Mouse (Mus musculus) monocyte, adult 2 months (primary cell): ENCODE measurements around the gene Fam227a.

ENCODE experiments used
- DNase-seq, 2 experiments: peaks; one replicate each; pipeline ENCODE4 v3.0.0; 2022; ENCODE audit warnings: low spot score in 2 of 2, low read depth in 1 of 2

Fam227a gene

DNA sequence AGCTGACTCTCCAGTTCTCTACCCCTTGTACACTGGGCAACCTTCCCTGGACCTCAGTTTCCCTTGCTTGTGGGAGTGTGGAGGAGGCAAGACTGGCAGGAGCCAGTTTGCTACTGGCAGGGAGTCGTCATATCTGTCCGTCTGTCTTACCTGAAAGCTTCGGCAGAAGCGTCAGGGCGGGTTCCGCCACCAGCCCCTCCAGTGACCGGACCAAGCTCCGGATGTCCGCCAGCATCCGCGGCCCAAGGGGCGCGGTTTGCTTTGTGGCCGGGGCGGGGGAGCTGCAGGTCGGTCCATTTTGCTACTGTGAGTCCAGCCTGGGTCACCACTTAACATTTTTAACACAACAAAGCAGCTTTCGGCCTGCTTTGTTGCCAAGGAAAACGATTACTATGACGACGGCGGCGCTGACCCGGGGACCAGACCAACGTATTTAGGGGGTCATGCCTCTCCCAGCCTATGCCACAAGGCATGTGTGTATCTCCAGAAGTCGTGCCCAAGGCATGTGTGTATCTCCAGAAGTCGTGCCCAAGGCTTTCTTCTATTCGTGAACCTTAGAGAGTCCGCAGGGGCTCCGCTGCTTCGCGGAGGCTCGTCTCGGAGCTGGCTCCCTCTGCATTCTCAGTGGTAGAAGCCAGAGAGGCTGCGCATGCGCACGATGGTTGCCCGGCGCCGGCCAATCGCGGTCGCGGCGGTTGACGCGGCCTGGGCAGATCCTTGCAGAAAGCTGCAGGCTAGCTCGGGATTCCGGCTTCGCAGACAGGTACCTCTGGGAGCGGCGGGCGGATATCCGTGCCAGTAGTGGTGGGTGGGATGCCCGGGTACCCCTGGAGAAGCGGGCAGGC lies at the start of gene Fam227a, which contains the start of gene Cby1:
Gene Fam227a (minus strand): TSS at position 426 of the 845 bp plus-strand sequence.
Gene Cby1 (plus strand): TSS at position 669 of the 845 bp plus-strand sequence.
- peak; percentile 73 to 88 for DNase-seq

DNA sequence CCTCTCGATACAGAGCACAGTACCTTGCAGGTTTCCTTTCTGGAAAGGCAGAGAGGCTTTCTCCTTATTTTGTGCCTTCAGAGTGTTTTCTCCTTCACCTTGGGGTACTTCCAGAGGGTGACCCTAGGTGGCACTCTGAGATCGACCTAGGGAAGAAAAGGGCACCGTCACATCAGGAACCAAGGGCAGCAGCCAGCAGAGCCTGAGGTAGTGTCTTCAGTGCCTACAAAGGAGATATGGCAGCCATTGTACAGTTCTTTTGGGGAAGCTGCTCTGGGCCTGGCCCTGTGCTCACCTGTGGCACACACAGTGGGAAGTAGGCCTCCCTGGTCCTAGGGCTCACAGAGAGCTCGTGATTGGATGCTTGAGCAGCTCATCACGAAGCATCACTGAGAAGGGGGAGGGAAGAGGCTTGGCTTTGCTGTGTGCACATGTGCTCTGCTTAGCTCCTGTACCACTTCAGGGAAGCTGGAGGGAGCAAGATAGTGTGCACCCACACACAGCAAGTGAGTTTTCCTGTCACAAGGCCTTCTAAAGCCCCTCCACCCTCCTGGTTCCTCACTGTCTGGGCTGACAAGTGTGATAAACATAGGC lies 49.6 kb upstream of the Fam227a start:
- DNase-seq, result no peak

DNA sequence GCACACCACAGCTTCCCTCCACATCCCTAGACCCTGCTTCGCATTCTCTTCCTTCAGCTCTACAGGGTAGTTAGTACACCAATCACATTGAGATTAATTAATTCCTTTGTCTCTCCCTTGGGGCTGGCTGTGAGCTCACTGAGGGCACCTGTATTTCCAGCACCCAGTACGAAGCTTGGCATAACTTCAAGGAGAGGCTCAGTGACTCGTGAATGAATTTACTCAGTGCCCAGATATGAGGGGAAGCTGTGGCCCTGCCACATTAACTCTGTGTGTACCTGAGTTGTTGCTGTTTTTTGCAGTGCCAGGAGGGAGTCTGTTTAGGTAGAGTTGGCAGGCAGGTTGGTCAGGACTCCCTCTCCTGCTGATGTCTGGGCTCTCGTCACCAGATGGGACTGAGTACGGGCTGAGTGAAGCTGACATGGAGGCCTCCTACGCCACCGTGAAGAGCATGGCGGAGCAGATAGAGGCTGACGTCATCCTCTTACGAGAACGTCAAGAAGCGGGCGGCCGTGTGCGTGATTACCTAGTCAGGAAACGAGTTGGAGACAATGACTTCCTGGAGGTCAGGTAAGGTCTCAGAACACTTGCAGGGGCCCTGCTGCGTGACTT lies 48.0 kb upstream of the Fam227a start:
- DNase-seq, result no peak

DNA sequence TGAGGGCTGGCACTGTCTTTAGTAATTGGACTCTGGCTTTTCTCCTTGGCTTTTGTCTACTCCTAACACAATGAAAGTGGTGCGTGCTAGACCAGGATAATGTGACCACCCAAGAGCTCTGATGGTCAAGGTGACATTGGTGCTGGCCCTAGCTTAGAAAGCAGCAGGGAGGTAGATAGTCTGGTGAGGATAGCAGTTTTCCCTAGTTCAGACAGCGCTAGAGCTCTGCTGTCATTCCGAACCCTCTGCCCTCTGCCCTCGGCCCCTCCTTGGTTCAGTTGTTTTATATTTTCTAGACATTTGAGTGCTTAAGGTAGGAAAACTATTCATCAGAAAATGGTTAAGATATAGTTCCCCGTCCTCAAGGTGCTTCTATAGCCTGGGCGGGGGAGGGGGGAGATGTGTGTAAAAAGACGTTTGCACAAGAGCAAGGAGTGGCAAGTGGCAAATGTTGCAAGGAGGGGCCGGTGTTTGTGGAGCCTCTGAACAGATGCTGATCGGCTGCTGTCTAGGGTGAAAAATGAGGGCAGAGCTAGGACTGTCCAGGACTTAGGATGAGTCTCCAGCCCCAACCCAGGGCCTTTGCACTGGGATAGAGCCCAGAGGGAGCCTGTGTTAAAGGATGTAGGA lies 38.9 kb upstream of the Fam227a start:
- no peak for DNase-seq

DNA sequence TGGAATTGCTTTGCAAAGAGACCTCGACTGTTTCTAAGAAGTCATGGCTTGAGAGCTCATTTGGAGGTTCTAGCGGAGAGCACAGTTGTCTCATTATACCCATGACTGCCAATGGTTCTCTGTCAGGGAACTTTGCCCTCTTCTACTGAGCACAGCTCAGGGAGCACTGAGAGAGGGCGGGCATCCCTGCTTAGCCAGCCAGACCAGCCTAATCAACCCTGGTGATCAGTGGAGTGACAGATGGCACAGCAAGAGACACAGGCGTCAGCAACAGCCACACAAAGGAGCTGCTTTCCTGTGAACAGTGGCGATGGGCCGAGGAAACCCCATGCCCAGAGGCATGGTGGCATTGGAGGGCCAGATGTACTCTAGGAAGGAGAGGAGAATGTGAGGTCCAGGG lies 38.3 kb upstream of the Fam227a start:
- no peak for DNase-seq

DNA sequence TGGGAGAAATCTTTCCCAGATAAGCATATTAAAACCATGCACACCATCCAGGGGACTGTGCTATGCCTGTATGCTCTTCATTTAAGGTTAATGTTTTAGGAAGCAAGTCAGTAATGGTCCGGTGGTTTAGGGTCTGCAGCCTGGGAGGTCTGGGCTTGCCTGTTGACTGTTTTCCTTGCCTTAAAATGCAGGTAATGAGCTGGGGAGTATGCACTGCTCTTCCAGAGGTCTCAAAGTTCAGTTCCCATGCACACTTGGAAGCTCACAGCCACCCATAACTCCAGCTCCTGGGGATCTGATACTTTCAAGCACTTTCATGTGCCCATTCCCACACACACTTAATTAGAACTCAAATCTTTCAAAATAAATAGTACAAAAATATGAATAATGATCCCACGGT lies 37.8 kb upstream of the Fam227a start:
- no peak for DNase-seq

DNA sequence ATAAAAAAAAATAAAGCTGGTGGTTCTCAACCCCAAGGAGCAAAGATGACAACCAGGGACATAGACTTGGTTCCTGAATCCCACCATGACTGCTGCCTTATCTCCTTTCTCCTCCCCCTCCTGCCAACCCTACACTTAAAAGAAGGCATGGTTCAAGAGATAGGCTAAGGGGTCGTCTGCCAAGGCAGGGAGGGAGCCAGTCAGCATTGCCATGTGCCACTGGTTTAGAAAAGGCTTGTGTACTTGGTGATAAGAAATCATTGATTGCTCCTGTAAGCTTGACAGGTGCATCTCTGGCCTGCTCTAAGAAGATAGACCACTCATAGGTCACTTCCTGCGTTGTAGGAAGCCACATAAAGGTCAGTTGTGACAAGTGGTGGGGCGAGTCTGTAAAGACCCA lies 36.8 kb upstream of the Fam227a start:
- no peak for DNase-seq

DNA sequence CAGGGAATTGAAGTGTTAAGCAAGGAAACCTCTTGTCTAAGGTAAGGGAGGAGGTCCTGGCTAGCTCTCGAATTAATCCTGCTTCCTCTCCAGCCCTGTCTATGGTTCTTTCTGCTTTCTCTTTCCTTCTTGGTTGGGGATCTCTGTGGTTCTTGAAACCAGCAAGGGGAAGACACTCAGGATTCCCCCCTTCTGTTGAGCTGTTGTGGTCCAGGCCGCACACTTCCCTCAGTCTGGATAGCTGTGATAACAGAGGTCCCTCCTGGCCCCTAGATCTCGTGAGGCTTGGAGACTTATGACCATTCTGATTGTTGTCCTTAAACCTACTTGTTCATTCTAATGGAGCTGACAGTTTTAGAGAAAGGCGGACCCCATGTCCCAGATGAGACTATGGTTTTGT lies 35.8 kb upstream of the Fam227a start:
- DNase-seq, result no peak

DNA sequence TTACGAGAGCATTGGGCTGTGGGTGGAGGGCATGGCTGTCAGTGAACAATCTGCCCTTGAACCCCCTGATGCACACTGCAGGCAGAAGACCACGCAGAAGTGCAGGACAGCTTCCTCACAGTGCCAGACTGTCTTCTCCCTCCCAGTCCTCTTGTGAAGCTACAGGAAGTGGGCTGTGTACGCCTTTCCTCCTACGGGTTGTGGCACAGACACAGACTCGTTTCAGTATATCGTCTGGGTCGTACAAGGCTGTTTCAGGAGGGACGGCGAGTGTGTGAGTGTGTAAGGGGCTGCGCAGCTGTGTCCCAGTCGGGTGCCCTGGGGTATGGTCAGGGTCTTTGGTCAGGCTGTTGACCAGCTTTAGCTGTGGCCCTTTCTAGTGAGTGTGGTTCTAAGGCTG lies 35.0 kb upstream of the Fam227a start:
- no peak for DNase-seq

DNA sequence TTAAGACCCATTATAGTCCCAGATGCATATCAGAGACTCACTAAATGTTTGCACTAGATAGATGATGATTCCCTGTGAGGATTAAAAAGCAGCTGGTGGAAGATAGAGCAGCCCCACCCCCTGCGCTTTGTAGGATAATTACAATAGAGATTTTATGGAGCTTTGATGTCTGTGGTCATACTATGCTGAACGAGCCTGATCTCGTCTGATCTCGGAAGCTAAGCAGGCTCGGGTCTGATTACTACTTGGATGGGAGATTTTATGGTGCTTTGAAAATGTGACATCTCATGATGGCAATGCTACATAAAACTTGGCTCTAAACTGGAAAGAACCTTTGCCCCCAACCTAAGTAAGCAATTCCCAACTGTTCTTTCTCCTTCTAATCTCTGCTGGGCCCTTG lies 33.6 kb upstream of the Fam227a start:
- no peak for DNase-seq

DNA sequence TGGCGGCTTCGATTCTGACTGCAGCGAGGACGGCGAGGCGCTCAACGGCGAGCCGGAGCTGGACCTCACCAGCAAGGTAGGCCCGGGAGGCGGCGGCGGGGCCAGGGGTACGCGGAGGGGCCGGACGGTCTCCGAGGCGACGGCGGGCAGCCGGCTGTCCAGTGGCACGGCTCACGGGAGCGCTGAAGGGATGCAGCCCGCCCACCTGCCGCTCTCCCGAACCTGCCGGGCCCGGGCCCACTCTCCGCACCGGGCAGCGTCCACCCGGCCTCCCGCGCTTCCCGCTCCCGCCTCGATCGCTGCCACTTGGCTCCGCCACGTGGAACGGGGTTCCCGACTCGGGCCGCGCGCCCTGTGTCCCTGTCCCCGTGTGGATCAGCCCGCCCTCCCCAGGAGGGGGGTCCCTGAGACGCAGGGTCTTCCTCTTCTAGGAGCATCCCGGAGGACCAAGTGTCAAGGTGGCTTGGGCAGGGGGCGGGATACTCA lies 32.3 kb upstream of the Fam227a start:
- DNase-seq, result no peak

DNA sequence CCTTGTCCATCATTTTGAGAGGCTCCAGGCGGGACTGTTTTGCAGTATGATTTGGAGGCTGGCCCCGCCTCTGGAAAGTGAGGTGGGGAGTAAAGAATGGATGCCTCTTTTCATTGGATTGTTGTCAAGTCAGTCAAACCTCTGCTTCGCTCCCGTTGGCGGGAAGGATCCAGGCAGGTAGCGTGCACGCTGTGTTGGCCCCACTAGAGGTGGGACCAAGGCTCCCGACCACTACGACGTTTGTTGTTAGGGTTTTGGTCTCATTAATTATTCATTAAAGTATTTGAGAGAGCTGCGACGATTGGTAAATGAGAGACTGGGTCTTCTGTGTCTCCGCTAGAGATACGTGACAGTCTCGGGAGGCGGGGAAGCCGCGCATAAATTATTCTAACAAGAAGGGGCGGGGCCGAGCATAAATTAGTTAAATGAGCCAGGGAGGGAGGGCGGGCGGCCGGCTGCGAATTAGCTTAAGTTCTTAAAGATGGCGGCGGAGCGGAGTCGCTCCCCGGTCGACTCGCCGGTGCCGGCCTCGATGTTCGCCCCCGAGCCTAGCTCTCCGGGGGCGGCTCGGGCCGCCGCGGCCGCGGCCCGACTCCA lies 31.8 kb upstream of the Fam227a start, which contains the start of gene Gtpbp1:
Gene Gtpbp1 (plus strand): TSS at position 420 of the 597 bp plus-strand sequence.
- peak; percentile 92 to 93 for DNase-seq

DNA sequence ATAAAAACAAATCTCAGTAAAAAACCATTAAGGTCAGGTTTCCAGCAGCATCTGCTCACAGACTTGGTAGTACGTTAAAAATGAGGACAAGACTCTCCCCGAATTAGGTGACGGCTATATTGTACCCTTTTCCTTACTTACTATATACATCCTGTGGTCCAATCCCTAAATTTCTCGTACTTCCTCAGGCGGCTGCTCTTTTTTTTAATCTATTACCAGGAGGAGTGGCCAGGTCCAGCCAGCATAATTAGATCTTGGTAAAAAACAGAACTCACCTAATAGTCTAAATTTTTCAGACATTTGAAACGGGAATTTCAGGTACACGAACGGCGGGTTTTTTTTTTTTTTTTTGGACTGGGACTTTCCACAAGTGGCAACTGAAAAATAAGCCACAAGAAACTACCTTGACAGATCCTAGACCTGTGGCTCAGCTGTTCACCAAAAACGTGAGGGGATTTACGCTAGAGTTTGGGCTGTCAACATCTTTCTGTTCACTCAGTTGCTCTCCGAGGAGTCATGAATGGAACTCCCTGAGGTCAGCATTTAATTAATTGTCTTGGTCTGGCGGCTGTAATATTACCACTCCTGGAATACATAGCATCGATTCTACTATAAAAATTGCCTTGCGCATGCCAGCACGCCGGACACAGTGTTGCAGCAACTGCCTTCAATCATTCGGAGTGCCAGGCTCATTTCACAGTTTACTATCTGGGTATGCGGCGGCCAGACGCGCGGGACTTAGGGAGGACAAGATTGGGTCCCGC lies 31.1 kb upstream of the Fam227a start:
- DNase-seq, result no peak

DNA sequence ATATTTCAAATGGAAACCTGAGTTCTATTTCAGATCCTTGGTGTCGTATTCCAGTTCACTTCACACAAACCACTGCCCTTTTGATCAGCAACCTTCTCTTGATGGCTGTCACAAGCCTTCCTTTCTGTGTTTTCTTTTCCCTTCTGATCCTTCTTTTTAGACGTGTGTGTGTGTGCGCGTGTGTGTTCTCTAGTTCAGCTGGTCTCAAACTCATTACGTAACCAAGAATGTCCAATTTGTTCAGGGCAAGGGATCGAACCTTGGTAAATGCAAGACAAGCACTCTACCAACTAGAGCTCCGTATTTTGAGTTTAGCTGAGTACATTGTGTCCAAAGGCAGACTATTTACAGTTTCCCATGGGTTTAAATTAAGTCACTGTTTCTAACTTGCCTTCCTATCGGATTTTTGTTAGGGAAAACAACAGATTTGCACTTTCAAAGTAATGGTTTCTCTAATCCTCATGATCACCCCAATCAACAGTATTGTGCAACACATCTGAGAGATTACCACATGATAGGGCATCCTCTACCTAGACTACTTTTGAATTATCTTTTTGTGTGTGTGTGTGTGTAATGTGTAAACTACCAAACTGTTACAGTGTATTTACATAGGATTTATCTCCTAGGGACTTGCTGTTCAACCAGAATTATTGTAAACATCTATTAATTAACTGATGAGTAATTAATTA lies 29.7 kb upstream of the Fam227a start:
- no peak for DNase-seq

DNA sequence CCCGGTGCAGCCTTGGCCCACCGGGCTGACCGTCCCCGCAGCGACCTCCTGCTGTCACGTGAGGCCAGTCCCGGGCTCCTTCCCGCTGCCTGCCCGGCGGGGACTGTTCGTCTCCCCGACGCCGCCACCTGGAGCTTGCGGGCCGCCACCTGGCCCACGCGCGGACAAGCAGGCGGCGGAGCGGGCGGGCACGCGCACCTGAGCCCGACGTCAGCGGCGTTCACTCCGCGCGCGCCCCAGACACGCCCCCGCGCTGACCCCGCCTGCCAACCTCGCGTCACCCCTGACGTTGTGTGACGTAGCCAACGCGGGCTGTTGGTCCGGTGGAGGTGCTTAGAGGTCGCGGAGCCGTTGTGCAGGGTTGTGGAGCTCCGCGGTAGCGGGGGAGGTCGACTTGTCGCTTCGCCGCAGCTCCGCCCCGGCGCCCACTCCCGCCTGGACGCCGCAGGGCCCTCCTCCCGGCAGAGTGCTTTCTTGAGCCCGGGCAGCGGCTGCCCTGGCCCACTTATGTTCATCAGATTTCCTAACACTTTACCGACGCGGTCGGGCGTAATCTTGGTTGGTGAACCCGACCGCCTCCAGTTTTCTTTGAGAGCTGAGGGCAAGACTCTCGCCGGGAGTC lies 29.0 kb upstream of the Fam227a start, which contains the start of gene Josd1:
Gene Josd1 (minus strand): TSS at position 274 of the 622 bp plus-strand sequence.
- DNase-seq, result peak; percentile 83 to 95

DNA sequence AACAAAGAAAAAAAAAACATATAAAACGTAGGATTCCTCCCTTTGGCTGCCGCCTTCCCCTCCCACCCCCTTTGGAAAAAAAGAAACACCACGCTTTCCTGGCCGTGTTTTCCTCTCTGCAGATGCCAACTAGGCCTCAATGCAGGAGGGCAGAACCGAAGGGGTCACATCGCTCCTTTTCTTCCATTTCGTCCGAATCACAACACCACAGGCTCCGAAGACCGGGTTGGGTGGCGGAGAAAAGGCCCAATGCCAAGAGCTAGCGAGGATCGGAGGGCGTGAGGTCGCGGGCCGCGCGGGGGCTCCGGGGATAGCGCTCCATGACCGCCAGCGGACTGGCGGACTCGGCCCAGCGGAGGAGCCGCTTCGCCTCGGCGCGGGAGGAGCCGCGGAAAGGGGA lies 28.4 kb upstream of the Fam227a start:
- no peak for DNase-seq

DNA sequence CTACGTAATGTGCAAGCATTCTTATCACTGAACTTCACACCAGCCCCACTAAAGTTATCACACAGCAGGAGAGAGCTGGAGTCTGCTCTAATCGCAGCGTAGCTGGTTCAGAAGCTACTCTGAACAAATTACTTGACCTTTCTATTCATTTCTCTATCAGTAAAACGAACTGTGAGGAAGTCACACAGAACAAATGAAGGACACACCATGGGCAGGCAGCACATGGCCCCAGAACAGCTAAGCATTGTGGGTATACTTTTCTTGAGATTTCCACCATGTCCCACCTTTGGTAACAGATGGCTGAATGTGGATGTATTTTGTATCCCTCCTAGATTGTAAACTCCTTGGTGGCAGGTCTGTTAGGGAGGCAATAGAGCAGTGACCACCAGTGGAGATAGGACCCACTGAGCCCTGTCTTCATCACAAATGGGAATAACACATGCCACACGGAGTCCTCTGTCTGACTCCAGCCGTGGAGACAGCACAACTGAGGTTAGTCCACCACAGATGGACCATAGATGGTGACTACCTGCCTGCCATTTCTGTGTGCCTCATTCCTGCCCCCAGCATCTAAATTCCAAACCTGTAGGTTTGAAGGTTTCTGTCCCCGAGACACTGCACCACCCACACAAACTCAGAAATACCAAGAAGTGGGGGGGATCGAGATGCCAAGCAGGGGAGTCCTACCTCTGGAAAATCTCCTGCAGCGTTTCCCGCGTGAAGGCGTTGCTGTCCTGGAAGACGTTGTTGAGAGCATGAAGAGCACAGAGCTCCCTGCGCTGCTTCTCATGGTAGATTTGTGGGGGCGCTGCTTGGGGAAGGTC lies 27.5 kb upstream of the Fam227a start:
- no peak for DNase-seq

DNA sequence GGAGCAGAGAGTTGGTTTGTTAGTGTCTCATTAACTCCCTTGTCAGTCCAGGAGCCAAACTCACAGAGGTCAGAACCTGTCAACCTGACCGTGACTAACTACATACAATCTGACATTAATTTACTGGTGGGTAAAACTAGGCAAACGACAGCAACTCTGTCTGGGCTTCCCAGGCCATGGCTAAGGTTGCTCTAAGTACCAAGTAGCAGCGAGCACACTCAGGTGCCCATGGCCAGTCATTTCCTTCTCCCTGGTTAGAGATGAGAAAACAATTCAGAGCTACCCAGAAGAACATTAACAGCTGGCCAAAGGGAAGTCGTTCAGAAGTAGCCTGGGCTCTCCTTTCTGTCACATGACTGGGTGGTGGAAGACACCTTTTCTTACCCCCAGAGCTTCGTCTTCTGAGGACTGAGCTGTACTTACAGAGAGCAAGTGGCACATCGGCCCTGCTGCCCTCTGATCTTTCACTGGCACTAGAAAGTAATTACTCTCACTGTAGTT lies 26.4 kb upstream of the Fam227a start:
- DNase-seq, result no peak
